Mouse (Mus musculus) c-Kit-positive CD71-positive TER-119-positive erythroid progenitor cells, embryonic 14.5 days (primary cell): ENCODE data around the gene Gm5751.
"Not testable (repeated sequence)": the region's sequence is repeated elsewhere in the genome, so short reads cannot be mapped to it uniquely, and the experiment has no call there.

Experiments used
- DNase-seq: peaks from one replicate; pipeline ENCODE4 v3.0.0-alpha.2; 2013; ENCODE audit warnings: low spot score

The Gm5751 gene

DNA sequence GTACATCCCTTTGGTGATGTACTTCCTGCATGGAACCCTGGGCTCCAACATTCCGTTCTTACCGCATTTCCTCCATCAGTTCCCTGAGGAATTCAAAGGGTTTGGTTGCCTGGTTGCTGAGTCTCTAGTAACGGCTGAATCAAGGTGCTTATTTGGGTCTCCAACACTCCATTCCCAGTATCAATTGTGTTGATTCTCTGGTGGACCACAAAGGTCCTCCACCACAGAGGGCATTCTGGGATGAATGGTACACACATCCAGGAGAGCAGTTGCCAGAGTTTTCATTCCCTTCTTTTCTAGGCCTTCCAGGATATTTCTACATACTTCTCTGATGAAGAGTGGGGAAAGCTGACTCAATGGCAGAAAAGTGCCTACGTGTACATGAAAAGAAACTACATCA lies at the start of gene Gm5751:
TSS of gene Gm5751 (plus strand) at position 301 of the 400 bp plus-strand sequence.
- not testable (repeated sequence) for DNase-seq

DNA sequence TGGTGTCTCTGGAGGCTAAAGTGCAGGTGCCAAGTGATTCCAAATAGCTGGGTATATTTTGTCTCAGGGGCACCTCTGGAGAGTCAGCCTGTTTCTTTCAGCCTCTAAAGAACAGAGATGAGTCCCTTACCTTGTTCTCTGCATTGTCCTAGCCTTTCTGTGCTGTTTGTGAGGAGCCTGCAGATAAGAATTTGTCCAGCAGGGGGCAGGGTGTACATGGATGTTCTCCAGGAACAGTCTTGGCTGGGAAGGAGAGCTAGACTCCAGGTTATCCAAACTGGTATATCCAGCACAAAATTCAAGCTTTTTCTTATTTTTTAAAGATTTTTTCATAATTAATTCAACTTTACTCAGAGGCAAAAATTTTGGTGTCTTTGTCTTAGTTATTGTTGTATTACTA lies 42.0 kb upstream of the Gm5751 start:
- DNase-seq = no peak

DNA sequence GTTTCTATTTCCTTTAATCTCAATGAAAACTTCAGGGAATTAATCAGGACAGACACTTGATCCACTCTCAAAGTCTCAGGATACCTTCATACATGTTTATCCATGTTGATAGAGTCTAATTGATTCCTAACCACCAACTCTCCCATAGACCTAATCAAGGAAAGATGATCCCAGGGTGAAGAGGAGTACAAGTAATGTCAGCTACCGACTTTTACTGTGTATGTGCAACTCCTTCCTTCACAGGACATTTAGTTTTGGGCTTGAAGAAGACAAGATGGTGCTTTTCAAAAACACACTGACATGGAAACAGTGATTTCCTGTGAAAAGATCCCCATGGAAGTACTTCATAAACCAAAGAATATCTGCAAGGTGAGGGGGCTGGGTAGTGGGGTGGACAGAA lies 30.4 kb upstream of the Gm5751 start, which contains the start of gene Gm6592:
TSS of gene Gm6592 (plus strand) at position 301 of the 400 bp plus-strand sequence.
- no peak for DNase-seq

DNA sequence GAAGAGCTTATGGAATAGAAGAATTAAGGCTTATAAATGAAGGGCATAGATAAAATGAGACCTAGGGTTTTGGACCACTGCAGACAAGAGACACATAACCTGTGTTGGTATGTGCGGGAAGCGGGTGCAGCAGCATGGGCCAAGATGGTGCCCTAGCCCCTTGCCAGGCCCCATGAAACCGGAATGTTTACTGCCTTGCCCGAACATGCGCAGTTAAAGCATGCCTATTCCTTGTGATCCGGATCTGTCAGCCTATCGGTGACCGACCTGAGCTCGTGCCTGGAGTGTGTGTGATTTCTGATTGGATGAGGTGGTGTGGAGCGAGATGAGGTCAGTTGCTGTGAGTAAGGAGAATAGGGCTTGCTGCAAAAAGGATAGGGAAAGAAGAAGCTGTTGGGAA lies 21.6 kb upstream of the Gm5751 start:
- DNase-seq = no peak

DNA sequence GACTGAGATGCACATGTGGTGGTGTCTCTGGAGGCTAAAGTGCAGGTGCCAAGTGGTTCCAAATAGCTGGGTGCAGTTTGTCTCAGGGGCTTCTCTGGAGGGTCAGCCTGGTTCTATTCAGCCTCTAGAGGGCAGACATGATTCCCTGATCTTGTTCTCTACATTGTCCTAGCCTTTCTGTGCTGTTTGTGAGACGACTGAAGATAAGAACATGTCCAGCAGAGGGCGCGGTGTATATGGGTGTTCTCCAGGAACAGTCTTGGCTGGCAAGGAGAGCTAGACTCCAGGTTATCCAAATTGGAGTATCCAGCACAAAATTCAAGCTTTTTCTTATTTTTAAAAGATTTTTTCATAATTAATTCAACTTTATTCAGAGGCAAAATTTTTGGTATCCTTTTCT lies 9.7 kb upstream of the Gm5751 start:
- DNase-seq = peak; percentile 1

DNA sequence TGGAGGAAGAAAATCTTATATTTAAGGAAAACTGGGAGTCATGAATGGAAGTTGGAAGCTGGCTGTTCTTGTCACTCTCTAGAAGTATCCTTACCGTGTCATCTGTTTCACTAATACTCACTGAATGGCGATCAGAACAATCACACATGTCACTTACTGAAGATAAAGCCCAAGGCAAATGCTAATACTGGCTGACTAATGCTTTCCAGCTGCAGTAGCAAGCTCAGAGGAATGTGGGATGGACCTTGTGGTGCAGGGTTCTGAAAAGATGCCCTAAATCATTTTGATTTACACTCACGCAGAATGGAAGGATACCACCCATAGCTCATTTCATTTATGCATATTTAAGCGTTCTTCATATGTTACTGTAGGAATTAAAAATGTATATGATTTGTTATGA lies 10.3 kb downstream of the Gm5751 start:
- DNase-seq = no peak

DNA sequence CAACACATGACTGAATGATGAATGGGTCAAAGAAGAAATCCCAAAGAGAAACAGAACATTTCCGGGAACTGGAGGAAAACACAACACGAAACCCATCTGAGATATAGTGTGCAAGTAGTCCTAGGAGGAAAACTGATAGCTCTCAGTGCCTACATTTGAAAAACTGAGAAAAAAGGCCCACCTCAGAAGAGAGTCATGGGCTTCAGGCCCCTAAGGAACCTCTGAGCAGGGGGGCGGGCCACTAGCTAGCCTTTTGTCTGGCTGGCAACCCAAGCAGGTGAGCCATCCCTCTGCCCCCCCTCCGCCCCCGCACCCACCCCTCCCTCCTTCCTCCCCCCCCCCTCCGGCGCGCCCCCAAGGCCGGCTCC lies 17.9 kb downstream of the Gm5751 start:
- no peak for DNase-seq

DNA sequence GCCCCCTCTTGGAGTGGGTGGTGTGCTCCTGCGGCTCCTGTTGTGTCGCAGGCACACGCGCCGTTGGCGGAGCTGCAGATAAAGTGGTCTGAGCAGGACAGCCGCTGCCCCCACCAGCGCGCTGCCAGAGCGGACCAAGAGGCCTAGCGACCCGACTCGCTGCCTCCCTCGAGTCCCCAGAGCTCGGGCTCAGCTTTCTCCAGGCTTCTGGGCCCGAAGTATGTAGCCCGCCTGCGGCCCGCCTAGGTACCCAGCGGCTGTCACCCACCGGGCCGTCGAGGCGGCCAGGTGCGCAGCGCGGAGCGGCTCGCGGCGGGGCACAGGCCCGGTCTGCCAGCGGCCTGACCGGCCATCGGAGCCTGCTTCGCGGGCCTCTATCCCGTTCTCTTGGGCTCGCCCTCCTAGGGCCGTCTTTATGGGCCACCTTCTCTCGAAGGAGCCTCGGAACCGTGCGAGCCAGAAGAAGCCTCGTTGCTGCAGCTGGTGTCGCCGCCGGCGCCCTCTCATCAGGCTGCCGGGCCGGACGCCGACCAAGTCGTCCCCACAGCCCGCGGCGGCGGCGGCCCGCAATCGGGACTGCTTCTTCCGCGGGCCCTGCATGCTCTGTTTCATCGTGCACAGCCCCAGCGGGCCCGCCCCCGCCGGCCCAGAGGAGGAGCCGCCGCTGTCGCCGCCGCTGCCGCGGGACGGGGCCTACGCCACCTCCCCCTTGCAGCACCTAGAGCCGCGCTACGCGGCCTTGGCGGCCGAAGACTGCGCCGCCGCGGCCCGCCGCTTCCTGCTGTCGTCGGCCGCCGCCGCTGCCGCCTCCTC lies 18.5 kb downstream of the Gm5751 start, which contains the start of gene B630019K06Rik:
TSS of gene B630019K06Rik (plus strand) at position 40 of the 813 bp plus-strand sequence.
- no peak for DNase-seq

DNA sequence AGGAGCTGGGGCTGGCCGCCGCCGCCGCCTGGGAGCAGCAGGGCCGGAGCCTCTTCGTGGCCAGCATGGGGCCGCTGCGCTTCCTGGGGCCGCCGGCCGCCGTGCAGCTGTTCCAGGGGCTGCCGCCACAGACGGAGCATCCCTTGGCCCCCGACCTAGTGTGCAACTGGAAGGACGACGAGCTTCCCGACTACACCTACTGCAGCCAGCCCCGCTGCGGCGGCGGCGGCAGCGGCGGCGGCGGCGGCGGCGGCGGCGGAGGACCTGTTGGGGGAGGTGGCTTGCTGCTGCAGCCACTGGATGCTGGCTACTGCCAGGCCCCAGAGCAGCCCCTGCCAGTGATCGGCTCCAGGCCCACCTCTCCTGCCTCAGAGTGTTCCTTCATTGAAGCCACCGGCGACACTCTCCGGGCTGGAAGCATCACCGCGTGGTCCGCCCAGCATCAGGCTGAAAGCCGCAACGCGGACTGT lies 19.2 kb downstream of the Gm5751 start:
- DNase-seq = no peak

DNA sequence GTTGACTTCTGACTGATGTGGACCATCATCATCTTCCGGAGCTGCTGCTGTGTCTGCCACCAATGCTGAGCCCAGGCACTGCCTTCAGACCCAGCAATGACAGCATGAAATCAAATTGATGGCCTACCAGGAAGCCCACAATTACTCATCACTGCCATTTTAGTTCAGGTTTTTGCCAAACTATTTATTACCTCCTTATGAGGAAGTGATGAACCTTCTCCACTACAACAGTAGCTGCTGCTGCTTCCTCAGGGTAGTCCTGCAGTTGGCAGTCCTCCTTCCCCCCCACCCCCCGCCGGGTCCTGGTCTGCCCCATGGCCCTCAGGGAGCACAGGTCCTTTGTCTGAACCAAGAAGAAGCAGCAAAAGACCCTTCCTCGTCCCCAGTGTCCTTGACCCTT lies 26.8 kb downstream of the Gm5751 start:
- DNase-seq = no peak

DNA sequence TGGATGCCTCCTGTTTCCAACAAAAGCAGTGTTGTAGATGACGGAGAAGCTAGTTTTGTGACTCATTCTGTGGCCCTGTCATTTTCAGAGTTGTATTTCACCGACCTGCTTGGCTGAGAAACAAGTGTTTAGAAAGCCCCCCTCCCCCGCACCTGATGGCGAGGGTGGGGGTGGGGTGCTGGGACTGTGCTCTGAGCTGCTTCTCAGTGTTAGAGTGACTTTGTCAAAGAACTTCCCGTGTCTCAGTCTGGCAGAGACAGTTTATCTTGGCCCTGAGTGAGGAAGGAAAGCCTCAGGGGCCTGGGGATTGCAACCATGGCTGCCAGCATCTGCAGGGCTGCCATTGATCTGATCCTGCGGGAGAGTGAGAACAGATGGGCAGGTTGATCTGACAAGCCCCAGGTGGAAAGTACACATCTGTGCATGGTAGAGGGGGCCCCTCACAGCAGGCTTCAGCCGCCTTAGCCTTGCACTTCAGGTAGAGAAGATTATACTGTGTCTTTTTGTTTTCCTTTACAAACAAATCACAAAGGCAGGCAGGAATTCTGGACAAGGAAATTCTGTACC lies 27.9 kb downstream of the Gm5751 start:
- DNase-seq = no peak

DNA sequence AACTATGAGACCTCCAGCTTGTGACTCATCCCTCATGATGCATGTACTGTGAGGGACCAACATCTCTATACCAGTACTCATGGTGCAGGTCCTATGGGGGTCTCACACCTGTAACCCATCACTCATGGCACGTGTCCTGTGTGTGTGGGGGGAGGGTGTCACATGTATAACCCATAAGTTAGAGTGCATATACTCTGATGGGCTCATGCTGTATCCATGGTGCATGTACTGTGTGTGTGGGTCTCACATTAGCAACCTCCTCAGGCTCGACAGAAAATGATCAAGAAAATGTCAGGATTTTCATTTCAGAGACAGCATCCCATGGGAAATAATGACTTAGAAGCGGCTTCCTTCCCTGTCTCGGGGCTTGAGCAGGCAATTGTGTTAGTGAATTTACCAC lies 47.0 kb downstream of the Gm5751 start:
- no peak for DNase-seq

DNA sequence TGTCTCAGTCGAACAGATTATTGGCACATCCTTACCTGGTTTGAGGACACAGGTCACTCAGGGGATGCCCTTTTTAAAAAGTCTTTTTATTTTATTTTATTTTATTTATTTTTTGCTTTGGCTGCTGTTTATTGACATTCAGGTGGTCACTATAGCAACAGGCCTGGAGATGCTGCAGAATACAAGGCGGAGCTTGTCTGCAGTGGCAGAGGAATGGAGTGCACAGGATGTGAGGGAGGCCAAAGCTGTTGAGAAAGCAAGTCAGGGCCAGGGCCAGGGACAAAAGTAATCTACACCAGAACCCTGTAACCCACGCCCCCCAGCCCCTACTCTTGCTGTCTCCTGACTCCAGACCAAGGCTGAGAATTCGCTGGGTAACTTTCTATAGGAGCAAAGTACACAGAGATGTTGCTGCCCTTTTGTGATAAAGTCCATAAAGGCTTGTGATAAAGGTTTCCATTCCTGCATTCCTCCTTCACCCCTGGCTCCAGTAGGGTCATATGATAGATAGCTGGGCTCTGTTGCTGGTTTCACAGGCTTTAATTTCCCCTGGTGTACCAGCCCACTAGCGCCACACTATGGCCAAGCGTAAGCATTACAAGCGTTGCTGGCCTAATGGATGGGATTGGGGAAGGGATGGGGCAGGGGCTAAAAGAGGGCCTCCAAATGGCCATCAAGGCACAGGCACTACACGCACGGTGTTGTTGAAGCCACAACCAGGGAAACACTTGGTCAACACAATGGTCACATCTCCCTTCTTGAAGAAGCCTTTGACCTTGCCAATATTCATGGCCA lies 48.0 kb downstream of the Gm5751 start:
- DNase-seq = no peak

DNA sequence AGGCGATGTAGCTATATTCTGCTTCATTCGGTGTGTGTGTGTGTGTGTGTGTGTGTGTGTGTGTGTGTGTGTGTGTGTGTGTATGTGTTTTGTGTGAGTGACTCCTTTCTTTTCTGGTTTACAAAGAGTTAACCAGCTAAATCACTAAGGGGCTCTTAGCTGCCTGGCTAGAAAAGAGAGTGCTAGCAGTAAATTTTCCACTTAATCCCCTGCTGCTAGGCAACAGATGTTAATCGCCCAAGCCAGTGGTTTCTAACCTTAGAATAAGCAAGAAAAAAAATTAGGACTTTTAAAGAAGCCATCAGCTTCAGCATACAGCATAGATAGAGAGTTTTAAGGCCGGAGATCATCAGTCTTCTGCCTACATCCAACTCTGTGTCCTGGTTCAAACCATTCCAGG lies 53.3 kb downstream of the Gm5751 start:
- no peak for DNase-seq
